Mouse (Mus musculus) intestine, embryonic 14.5 days (tissue): ENCODE measurements around the gene Il1f5. TPM values are rescaled to one million over a fixed set of nuclear protein-coding genes. Genes with fewer than 3 reads are reported as not detected.

Experiments
- ATAC-seq: fragments of 200-750 bp; cut with Nextera tagmentation; replicated peaks from 2 replicates; pipeline ENCODE4 v1.8.0; 2017; ENCODE audit warnings: low read depth, moderate number of reproducible peaks, moderate TSS enrichment, moderate library complexity; ENCODE audit not compliant: low FRiP score, low TSS enrichment
- DNase-seq: peaks from one replicate; pipeline ENCODE4 v3.0.0-alpha.2; 2018; ENCODE audit warnings: low spot score
- H3K27ac ChIP-seq: fragments of 300-500 bp; sonication (generic); 2 replicates; pipeline ENCODE4 v1.5.1; 2014; ENCODE audit warnings: low read depth, mild to moderate bottlenecking, control low read depth
- H3K27me3 ChIP-seq: fragments of 300-500 bp; sonication (generic); replicated peaks from 2 replicates; pipeline ENCODE4 v1.6.1; 2014; ENCODE audit warnings: low read length, control low read depth; ENCODE audit not compliant: control insufficient read depth, insufficient read depth
- H3K36me3 ChIP-seq: fragments of 300-500 bp; sonication (generic); 2 replicates; pipeline ENCODE4 v1.6.1; 2014; ENCODE audit warnings: low read length, control low read depth; ENCODE audit not compliant: control insufficient read depth, insufficient read depth
- H3K4me1 ChIP-seq: fragments of 300-500 bp; sonication (generic); replicated peaks from 2 replicates; pipeline ENCODE4 v1.6.1; 2014; ENCODE audit warnings: low read length, control low read depth, mixed read lengths; ENCODE audit not compliant: control insufficient read depth, insufficient read depth
- H3K4me2 ChIP-seq: fragments of 300-500 bp; sonication (generic); 2 replicates; pipeline ENCODE4 v1.6.1; 2014; ENCODE audit warnings: low read length
- H3K4me3 ChIP-seq: fragments of 300-500 bp; sonication (generic); 2 replicates; pipeline ENCODE4 v1.5.1; 2014; ENCODE audit warnings: low read depth, low read length, control low read depth, mixed read lengths
- H3K9ac ChIP-seq: fragments of 300-500 bp; sonication (generic); 2 replicates; pipeline ENCODE4 v1.6.1; 2014; ENCODE audit warnings: mild to moderate bottlenecking, low read length
- H3K9me3 ChIP-seq: fragments of 300-500 bp; sonication (generic); 2 replicates; pipeline ENCODE4 v1.6.1; 2016; ENCODE audit warnings: low read length, control low read depth; ENCODE audit not compliant: control insufficient read depth
- WGBS: fragments of 180-500 bp; shearing (Covaris S2); extraction: QIAGEN DNeasy Blood & Tissue Kit; methylation state at CpG from one replicate; pipeline ENCODE4 v1.1.7; 2014; 5-methylcytosine and 5-hydroxymethylcytosine counted together
- polyA plus RNA-seq: library from polyadenylated mRNA; unstranded; fragments of >200 nt; fragmentation: Nextera tagmentation; extraction: Ambion mirVana; gene quantifications from 2 replicates; pipeline ENCODE4 v1.2.1, GENCODE M21; 2014

The Il1f5 gene
- polyA plus RNA-seq, 1 experiment from 2014 or later: not detected

- 76% methylated on average over 1 of the region's 1 CpGs for WGBS
- Histone ChIP-seq H3K4me3 (no peak overlapping the region), H3K36me3 (no peaks in the 10 kb centered on the region), H3K9me3 (no peaks in the 10 kb centered on the region), H3K9ac (no peak overlapping the region), H3K27ac (no peak overlapping the region), H3K4me1 (no peaks in the 10 kb centered on the region), H3K27me3 (no peaks in the 10 kb centered on the region), H3K4me2 (no peak overlapping the region)
- no peak for ATAC-seq
- DNase-seq: no peak
These were observed 40.2 kb downstream of the Il1f5 start for GRCm38 (mm10) chr2:24316919-24317318.

GRCm38 (mm10) chr2:24317919-24318598 lies 41.3 kb downstream of the Il1f5 start:
- ATAC-seq (no peak), DNase-seq (no peak)
- Histone ChIP-seq H3K9ac (no peak overlapping the region), H3K4me2 (no peak overlapping the region), H3K4me1 (no peaks in the 10 kb centered on the region), H3K9me3 (no peaks in the 10 kb centered on the region), H3K36me3 (no peaks in the 10 kb centered on the region), H3K27ac (no peak overlapping the region), H3K4me3 (no peak overlapping the region), H3K27me3 (no peaks in the 10 kb centered on the region)
- 79% methylated on average over 4 of the region's 4 CpGs for WGBS

Other genes with a start within 250 kb of the Il1f5 start
- 1.3 and 1.7 TPM in 2 replicates for gene Hnmt, start 227.6 kb upstream of the Il1f5 start, polyA plus RNA-seq
- gene Tbpl2, start 180.4 kb upstream of the Il1f5 start, polyA plus RNA-seq: not detected in 2 replicates
- not detected in 2 replicates for gene Il1f8, start 123.8 kb upstream of the Il1f5 start, polyA plus RNA-seq
- not detected in 2 replicates for gene Il1f9, start 90.5 kb upstream of the Il1f5 start, polyA plus RNA-seq
- not detected in 2 replicates for gene Il1f6, start 61.5 kb upstream of the Il1f5 start, polyA plus RNA-seq
- gene Il1f10, start 14.2 kb downstream of the Il1f5 start, polyA plus RNA-seq: not detected in 2 replicates
- 0.08 and 0.24 TPM in 2 replicates for gene Il1rn, start 59.9 kb downstream of the Il1f5 start, polyA plus RNA-seq
- 4.5 and 7.0 TPM in 2 replicates for gene Psd4, start 90.6 kb downstream of the Il1f5 start, polyA plus RNA-seq
- gene Pax8, start 198.6 kb downstream of the Il1f5 start, polyA plus RNA-seq: 0.22 and 0.44 TPM in 2 replicates